Mouse (Mus musculus): ENCODE results near the gene Pak3.

- no peak for TF ChIP-seq FLI1 (IDR thresholded peaks at IDR 0.05; ENCODE audit: low read length)
- TF ChIP-seq GATA1 (IDR thresholded peaks at IDR 0.05; ENCODE audit: borderline replicate concordance, low read length): no peak
Observed at GRCm38 (mm10) chrX:143501053-143501695, 17.2 kb upstream of the Pak3 start.
